Mouse (Mus musculus) bone marrow macrophage, adult 2 months (primary cell): Measurements from ENCODE around the gene Ctdsp2.

Source experiments
- CTCF ChIP-seq: IDR thresholded peaks from 2 replicates; pipeline ENCODE4 v1.5.1; 2012; ENCODE audit warnings: low read depth, mild to moderate bottlenecking, low read length, moderate library complexity
- POLR2A ChIP-seq: IDR thresholded peaks from 2 replicates; pipeline ENCODE4 v1.6.1; 2012; ENCODE audit warnings: mild to moderate bottlenecking, low read depth, low read length, borderline replicate concordance

DNA sequence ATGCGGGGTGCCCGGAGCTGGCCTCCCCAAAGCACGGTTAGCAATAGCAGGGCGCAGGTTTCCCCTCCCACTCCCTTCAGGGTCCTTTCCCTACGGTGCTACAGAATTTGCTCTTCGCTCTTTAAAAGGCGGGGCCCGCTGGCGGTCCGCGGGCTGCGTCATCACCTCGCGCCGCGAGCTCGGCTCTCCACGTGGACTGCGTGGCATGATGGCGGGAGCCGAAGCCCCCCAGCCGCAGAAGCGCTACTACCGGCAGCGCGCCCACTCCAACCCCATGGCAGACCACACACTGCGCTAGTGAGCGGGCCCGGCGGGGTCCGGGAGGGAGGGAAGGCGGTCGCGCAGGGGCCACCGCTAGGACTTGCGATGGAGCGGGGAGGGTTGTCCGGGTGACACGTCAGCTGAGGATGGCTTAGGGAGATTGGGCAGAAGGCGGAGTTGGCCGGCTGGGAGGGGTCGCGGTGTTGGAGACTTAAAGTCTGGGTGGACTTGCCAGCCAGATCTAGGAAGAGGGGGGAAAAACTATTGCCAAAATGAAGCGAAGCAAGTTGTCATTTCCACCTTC lies 63.3 kb downstream of the Ctdsp2 start:
- no peak for TF ChIP-seq CTCF
- no peak for TF ChIP-seq POLR2A
